Mouse (Mus musculus): ENCODE measurements around the gene Hist1h4b.

Gene Hist1h4b

GRCm38 (mm10) chr13:23799405-23799804 lies 42.6 kb downstream of the Hist1h4b start:
- peak; percentile 70 for DNase-seq (ENCODE audit: low read depth, low spot score)

- DNase-seq (ENCODE audit: low read depth, low spot score), result no peak
Observed at GRCm38 (mm10) chr13:23804532-23804931, 47.7 kb downstream of the Hist1h4b start.

GRCm38 (mm10) chr13:23806422-23807052 lies 49.7 kb downstream of the Hist1h4b start, which contains the start of gene Slc17a2:
Gene Slc17a2, plus strand, starts transcription at chr13:23806993.
- DNase-seq (ENCODE audit: low read depth, low spot score), result no peak
